Mouse (Mus musculus) spleen, postnatal 36 days (tissue): ENCODE data around the gene Mapkapk2.

ENCODE experiments used
- DNase-seq, 2 experiments: peaks; one replicate each; pipeline ENCODE4 v3.0.0; 2022; ENCODE audit warnings: low spot score in 2 of 2, mixed read lengths in 1 of 2

Mapkapk2 gene

GRCm38 (mm10) chr1:131021438-131021837 lies 76.2 kb downstream of the Mapkapk2 start:
- no peak for DNase-seq

GRCm38 (mm10) chr1:131020425-131021310 lies 77.0 kb downstream of the Mapkapk2 start:
- DNase-seq: peak; percentile 28 to 34

DNA sequence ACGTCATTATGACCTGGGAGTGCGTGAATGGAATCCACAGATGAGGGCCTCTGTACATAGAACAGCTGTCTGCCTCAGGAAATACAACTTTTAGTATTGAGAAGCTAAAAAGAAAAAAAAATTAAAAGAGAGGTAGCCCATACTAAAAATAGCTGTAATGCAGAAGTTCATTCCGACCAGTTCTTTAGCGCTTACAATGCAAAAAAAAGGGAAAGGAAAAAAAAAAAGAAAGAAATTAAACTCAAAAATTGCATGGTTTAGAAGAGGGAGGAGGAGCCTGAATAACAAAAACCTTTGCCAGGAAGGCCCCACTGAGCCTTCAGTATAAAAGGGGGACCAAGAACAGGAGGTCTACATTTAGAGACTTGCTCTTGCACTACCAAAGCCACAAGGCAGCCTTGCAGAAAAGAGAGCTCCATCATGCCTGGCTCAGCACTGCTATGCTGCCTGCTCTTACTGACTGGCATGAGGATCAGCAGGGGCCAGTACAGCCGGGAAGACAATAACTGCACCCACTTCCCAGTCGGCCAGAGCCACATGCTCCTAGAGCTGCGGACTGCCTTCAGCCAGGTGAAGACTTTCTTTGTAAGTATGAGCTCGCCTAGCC lies 78.0 kb downstream of the Mapkapk2 start, which contains the start of gene Il10:
TSS of gene Il10 (plus strand) at position 354 of the 607 bp plus-strand sequence.
- no peak for DNase-seq

DNA sequence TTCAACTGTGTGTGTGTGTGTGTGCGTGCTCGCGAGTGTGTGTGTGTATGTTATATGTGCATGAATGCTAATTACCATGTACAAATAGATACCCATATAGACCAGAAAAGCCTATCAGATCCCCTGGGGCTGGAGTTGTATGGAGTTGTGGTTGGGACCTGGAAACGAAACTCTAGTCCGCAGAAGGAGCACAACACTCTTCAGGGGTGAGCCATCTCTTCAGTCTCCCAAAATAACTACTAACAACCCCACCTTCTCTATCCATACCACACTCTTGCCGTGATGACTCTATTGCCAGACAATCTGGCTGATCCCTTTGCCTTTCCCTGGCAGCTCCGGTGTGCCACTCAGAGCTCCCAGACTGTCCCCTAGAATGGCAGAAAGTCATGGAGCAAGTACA lies 81.7 kb downstream of the Mapkapk2 start:
- no peak for DNase-seq

DNA sequence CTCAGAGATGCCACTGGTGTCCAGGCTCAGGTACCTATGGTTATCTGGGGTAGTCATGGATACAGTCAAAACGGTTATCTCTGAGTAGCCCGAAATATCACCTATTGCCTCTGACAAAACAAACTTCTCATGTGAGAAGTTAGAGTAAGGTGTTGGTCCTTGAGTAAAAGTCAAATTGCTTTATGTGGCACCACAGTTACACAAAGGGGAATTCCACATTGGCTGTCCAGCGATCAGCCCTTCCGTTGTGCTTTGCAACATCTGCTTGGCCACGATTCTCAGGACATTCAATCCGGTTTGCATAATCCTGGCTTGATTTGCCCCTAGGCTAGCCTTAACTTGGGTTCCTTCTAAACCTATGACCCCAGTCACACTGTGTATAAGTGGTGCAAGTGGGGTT lies 82.3 kb downstream of the Mapkapk2 start:
- DNase-seq: no peak

DNA sequence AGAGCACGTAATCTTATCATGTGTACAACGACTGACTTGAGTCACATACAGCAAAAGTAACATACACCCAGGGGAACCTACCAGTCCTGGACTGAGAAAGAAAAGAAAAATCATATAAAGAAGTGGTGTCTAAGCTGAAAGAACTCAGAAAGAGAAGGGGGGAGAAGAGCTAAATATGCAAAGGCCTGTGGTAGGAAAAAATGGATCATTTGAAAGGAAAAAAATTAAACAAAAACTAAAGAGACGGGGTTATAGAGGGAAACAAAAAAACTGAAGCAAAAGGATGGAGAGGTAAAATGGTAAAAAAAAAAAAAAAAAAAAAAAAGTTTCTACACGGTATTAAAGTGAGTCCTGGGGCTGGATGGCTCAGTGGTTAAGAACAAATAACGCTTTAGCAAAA lies 83.7 kb downstream of the Mapkapk2 start:
- DNase-seq: no peak

GRCm38 (mm10) chr1:131012494-131012893 lies 85.1 kb downstream of the Mapkapk2 start:
- DNase-seq: no peak

DNA sequence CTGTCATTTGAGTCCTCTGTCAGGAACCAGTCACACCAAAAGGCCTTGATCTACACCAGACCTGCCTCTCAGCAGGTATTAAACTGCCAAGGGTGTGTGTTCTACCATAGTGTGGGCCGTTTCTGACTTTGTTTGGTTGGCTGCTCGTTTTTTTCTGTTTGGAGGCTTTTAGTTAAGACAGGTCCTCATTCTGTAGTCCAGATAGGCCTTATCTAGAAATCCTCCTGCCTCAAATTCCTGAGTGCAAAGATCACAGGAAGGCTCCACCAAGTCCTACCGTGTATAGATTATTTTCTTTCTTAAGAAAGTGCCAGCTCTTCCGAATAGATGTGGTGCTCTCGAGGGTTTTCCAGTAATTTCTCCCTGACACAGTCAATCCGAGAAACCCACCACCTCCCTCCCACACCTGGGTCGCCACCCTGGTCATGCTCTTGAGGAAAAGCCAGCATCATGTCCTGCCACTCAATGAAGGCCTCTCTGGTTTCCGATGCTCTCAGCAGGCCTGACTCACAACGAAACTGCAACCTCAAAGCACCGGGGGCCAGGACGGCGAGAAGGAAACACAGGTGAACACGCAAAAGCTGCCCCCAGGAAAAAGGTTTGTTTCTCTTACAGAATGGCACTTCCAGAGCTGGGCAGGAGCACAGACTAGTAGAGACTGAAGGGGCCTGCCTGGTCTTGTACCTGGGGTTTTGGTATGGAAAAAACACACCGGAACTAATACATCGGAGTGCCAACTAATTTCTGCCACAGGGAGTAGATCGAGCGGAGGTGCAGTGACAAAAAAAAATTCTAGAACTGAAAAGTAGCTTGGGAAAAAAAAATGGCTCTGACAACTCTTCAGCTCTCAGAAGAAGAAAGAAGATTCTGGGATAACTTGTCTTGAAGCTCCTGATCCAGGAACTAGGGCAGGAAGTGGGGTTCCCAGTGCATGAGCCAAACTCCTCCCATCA lies 87.1 kb downstream of the Mapkapk2 start:
- DNase-seq: no peak

DNA sequence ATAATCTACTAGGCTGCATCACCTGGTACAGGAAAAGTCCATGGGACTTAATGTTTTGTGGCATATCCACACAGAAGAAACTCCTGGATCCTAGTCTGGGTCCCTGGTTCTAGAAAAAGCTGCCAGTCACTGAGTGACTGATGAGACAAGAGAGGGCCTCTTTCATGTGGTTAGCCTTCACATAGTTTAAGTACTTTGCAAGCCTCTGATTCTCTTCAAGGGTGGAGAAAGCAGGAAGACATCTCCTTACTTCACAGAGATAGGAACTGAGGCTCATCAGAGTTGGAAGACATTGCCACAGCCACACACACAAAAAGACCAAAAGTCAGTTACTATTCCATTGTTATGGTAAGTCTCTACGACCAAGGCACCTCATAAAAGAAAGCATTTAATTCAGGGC lies 91.6 kb downstream of the Mapkapk2 start:
- no peak for DNase-seq
